Mouse (Mus musculus): ENCODE data around the gene Rtl1. TPM values are rescaled to one million over a fixed set of nuclear protein-coding genes. Genes with fewer than 3 reads are reported as not detected.
A peak's percentile ranks its signal among the peaks of the same experiment; 100 is the strongest.

The Rtl1 gene
- polyA plus RNA-seq (2015; fragmentation: Nextera tagmentation; extraction: Ambion mirVana), result 3.7 and 3.9 TPM in 2 replicates

DNA sequence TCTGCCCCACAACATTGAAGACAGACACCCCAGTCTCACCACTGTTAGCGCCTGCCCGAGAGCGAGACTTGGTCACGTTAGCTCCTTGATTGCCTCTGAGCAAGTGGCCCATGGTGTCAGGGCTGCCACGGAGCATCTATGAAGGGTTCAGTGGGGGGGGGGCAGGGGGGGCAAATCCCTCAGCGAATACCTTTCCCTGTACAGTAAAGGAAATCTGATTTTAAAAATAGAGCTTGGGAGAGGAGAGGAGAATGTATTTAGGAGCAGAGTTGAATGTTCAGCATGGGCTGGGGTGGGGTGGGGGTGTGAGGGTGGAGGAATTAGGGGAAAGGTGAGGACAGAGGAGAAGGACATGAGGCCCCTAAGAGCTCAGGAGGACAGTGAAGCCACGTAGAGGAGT is at the start of gene Rtl1:
Rtl1 (minus strand) TSS at position 101 of the 400 bp plus-strand sequence.
- no peaks in the 10 kb centered on the region for H3K9me3 ChIP-seq
- no peak for ATAC-seq (ENCODE audit: insufficient number of reproducible peaks, low FRiP score, low TSS enrichment, low read depth)
- H3K27me3 ChIP-seq, result no peaks in the 10 kb centered on the region
- WGBS, result 86% methylated on average over 7 of the region's 7 CpGs
- H3K4me2 ChIP-seq, result no peak within 1 kb of the TSS
- peaks cover 35% of the 10 kb centered on the region for H3K4me1 ChIP-seq
- no peak within 1 kb of the TSS for H3K4me3 ChIP-seq
- peaks cover 39% of the 10 kb centered on the region for H3K36me3 ChIP-seq
- H3K27ac ChIP-seq, result peak within 1 kb of the TSS; percentile 50
- H3K9ac ChIP-seq, result no peak within 1 kb of the TSS

DNA sequence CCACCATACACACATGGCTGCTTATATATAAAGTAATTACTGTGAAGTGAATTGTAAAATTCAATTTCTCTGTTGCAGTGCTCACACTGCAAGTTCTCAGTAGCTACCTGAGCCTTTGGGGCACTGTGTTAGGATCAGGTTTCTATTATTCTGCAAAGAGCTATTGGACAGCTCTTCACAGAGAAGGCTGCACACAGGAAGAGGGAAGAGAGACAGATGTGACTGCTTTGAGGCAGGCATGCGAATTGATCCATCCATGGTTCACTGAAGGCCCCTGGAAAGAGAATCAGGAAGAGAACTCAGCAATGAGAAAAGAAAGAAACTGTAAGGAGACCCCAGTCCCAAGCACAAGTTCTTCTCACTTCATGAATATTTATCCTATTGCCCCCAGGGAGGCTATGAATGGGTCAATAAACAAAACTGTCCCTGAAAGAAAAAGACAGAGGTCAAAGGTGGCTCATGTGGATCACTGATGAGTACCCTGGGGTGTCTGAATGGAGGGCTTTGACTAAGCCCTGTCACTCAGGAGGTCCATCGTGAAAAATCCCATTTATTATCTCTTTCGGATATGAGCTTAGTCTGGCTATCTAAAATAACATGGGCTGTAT is 40.5 kb upstream of the Rtl1 start:
- Histone ChIP-seq H3K4me2 (no peak overlapping the region), H3K9ac (no peak overlapping the region), H3K36me3 (0 out of 2 replicates have a peak, but pooled peaks cover 7% of the 10 kb centered on the region), H3K27me3 (no peaks in the 10 kb centered on the region), H3K27ac (no peak overlapping the region), H3K4me1 (no peaks in the 10 kb centered on the region), H3K4me3 (no peak overlapping the region), H3K9me3 (no peaks in the 10 kb centered on the region)
- no peak for ATAC-seq (ENCODE audit: insufficient number of reproducible peaks, low FRiP score, low TSS enrichment, low read depth)
- WGBS, result 70% methylated on average over 3 of the region's 3 CpGs

- no peaks in the 10 kb centered on the region for H3K9me3 ChIP-seq
- H3K4me1 ChIP-seq, result no peaks in the 10 kb centered on the region
- no peak overlapping the region for H3K4me3 ChIP-seq
- peaks cover 11% of the 10 kb centered on the region for H3K36me3 ChIP-seq
- H3K9ac ChIP-seq, result no peak overlapping the region
- no peaks in the 10 kb centered on the region for H3K27me3 ChIP-seq
- ATAC-seq (ENCODE audit: insufficient number of reproducible peaks, low FRiP score, low TSS enrichment, low read depth), result no peak
- 54% methylated on average over 3 of the region's 3 CpGs for WGBS
- H3K27ac ChIP-seq, result no peak overlapping the region
- no peak overlapping the region for H3K4me2 ChIP-seq
These were observed 31.9 kb upstream of the Rtl1 start for GRCm38 (mm10) chr12:109632035-109632434.

- H3K9me3 ChIP-seq, result no peaks in the 10 kb centered on the region
- no peaks in the 10 kb centered on the region for H3K4me1 ChIP-seq
- no peak overlapping the region for H3K4me3 ChIP-seq
- WGBS, result 94% methylated on average over 1 of the region's 1 CpGs
- H3K36me3 ChIP-seq, result peaks cover 12% of the 10 kb centered on the region
- no peak overlapping the region for H3K4me2 ChIP-seq
- H3K9ac ChIP-seq, result no peak overlapping the region
- ATAC-seq (ENCODE audit: insufficient number of reproducible peaks, low FRiP score, low TSS enrichment, low read depth), result no peak
- no peak overlapping the region for H3K27ac ChIP-seq
- H3K27me3 ChIP-seq, result no peaks in the 10 kb centered on the region
These were observed 28.8 kb upstream of the Rtl1 start for GRCm38 (mm10) chr12:109628887-109629286.

GRCm38 (mm10) chr12:109626910-109627309 is 26.8 kb upstream of the Rtl1 start:
- no peaks in the 10 kb centered on the region for H3K4me1 ChIP-seq
- no peak overlapping the region for H3K9ac ChIP-seq
- WGBS, result 89% methylated on average over 5 of the region's 5 CpGs
- H3K27ac ChIP-seq, result no peak overlapping the region
- no peak overlapping the region for H3K4me2 ChIP-seq
- no peak overlapping the region for H3K4me3 ChIP-seq
- no peaks in the 10 kb centered on the region for H3K27me3 ChIP-seq
- H3K36me3 ChIP-seq, result peaks cover 12% of the 10 kb centered on the region
- no peak for ATAC-seq (ENCODE audit: insufficient number of reproducible peaks, low FRiP score, low TSS enrichment, low read depth)
- no peaks in the 10 kb centered on the region for H3K9me3 ChIP-seq

DNA sequence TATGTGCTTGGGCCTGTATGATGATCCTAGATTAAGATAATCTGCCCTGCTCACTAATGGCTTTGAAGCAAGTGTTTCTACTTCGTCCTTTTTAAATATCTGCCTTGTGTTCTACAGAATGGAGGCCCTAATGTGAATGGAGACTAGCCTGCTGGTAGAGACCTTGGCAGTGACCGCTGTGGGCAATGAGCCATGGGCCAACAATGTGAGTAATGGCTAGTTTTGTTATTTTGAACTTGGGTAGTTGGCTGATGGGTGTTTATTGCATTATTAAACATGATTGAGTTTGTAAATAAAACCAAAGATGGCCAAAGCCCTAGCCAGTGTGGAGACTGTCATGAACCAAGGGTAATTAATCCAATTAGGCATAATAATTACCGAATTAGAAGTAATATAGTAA is 20.1 kb upstream of the Rtl1 start:
- no peak overlapping the region for H3K4me2 ChIP-seq
- H3K27ac ChIP-seq, result no peak overlapping the region
- no peak for ATAC-seq (ENCODE audit: insufficient number of reproducible peaks, low FRiP score, low TSS enrichment, low read depth)
- no peak overlapping the region for H3K4me3 ChIP-seq
- no peaks in the 10 kb centered on the region for H3K9me3 ChIP-seq
- WGBS, result 91% methylated on average over 3 of the region's 3 CpGs
- peaks cover 24% of the 10 kb centered on the region for H3K36me3 ChIP-seq
- no peaks in the 10 kb centered on the region for H3K27me3 ChIP-seq
- 0 out of 2 replicates have a peak, but pooled peaks cover 5% of the 10 kb centered on the region for H3K4me1 ChIP-seq
- no peak overlapping the region for H3K9ac ChIP-seq

DNA sequence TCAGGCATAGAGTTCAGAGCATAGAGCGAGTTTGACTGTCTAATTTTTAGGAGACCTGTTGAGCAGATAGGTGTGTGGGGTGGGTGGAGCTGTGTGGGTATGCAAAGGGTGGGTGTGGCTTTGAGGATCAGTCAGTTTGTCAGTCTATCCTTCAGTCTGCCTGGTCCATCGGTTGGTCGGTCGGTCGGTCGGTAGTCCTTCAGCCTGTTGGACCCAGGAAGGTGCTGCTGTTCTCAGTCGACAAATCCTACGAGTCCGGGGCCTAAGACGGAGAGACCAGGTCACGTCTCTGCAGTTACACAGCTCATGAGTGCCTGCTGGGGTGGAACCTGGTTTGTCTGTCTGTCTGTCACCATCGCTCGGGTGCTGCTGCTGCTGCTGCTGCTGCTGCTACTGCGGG is 17.9 kb upstream of the Rtl1 start:
- WGBS, result 90% methylated on average over 14 of the region's 14 CpGs
- ATAC-seq (ENCODE audit: insufficient number of reproducible peaks, low FRiP score, low TSS enrichment, low read depth), result no peak
- Histone ChIP-seq H3K4me3 (no peak overlapping the region), H3K27ac (no peak overlapping the region), H3K9me3 (no peaks in the 10 kb centered on the region), H3K9ac (no peak overlapping the region), H3K36me3 (peaks cover 29% of the 10 kb centered on the region), H3K27me3 (peaks cover 3% of the 10 kb centered on the region; the same call in 1 of the 2 replicates), H3K4me2 (no peak overlapping the region), H3K4me1 (0 out of 2 replicates have a peak, but pooled peaks cover 9% of the 10 kb centered on the region)

DNA sequence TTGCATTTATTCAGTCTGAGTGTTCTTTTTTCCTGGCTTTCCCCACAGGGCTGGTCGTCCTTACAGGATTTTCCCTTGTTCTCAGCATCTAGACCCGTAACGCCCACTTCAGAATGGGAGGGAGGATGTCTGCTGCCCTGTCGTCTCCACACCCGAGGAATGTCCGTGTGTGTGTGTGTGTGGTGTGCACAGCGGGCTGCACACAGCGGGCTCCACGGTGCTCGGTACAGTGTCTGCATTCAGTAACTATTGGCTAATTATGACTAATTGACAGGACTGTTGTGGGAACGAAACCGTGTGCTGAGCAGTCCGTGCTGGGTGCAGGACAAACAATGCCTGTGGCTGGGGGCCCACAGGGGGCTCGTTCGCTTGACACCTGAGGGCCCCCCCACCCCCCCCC is 17.0 kb upstream of the Rtl1 start:
- 41% methylated on average over 15 of the region's 15 CpGs for WGBS
- Histone ChIP-seq H3K9ac (no peak overlapping the region), H3K27ac (no peak overlapping the region), H3K4me1 (0 out of 2 replicates have a peak, but pooled peaks cover 12% of the 10 kb centered on the region), H3K4me3 (no peak overlapping the region), H3K36me3 (peaks cover 33% of the 10 kb centered on the region), H3K9me3 (no peaks in the 10 kb centered on the region), H3K4me2 (no peak overlapping the region), H3K27me3 (peaks cover 8% of the 10 kb centered on the region; the same call in 1 of the 2 replicates)
- peak; percentile 27; the same call in 1 of the 2 replicates for ATAC-seq (ENCODE audit: insufficient number of reproducible peaks, low FRiP score, low TSS enrichment, low read depth)

GRCm38 (mm10) chr12:109615371-109615770 is 15.2 kb upstream of the Rtl1 start:
- Histone ChIP-seq H3K36me3 (peaks cover 46% of the 10 kb centered on the region), H3K4me2 (no peak overlapping the region), H3K9ac (0 out of 2 replicates have a peak overlapping the region, but pooled peaks have one; percentile 4), H3K27me3 (peaks cover 13% of the 10 kb centered on the region; the same call in 1 of the 2 replicates), H3K27ac (no peak overlapping the region), H3K9me3 (no peaks in the 10 kb centered on the region), H3K4me1 (0 out of 2 replicates have a peak, but pooled peaks cover 12% of the 10 kb centered on the region), H3K4me3 (no peak overlapping the region)
- 65% methylated on average over 8 of the region's 8 CpGs for WGBS
- no peak for ATAC-seq (ENCODE audit: insufficient number of reproducible peaks, low FRiP score, low TSS enrichment, low read depth)

DNA sequence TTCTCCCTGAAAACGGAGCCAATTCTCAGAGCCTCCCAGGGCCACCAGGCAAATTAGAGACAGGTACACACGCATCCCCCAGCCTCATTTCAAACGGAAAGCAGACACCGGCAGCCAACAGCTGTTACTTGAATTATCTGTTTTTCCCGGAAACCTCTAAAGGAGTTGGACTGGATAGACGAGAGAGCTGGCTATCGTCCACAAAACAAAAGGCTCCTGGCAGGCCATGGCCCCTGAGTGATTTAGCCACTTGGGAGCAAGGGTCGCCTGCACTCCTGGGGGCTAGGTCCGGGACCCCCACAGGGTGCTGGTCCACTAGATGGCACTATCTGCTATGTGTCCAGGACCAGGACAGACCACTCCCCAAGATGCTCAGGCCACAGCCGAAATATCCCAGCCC is 14.3 kb upstream of the Rtl1 start:
- Histone ChIP-seq H3K4me3 (no peak overlapping the region), H3K4me2 (no peak overlapping the region), H3K36me3 (peaks cover 50% of the 10 kb centered on the region), H3K4me1 (0 out of 2 replicates have a peak, but pooled peaks cover 12% of the 10 kb centered on the region), H3K27ac (peak overlapping the region; percentile 5; the same call in 1 of the 2 replicates), H3K9me3 (no peaks in the 10 kb centered on the region), H3K9ac (no peak overlapping the region), H3K27me3 (peaks cover 13% of the 10 kb centered on the region; the same call in 1 of the 2 replicates)
- 25% methylated on average over 10 of the region's 10 CpGs for WGBS
- no peak for ATAC-seq (ENCODE audit: insufficient number of reproducible peaks, low FRiP score, low TSS enrichment, low read depth)

GRCm38 (mm10) chr12:109612392-109613385 is 12.6 kb upstream of the Rtl1 start:
- Histone ChIP-seq H3K4me1 (peaks cover 23% of the 10 kb centered on the region), H3K27me3 (peaks cover 13% of the 10 kb centered on the region; the same call in 1 of the 2 replicates), H3K4me3 (peak overlapping the region; percentile 17; the same call in 1 of the 2 replicates), H3K9me3 (no peaks in the 10 kb centered on the region), H3K9ac (no peak overlapping the region), H3K4me2 (peak overlapping the region; percentile 43), H3K36me3 (peaks cover 54% of the 10 kb centered on the region), H3K27ac (no peak overlapping the region)
- ATAC-seq (ENCODE audit: insufficient number of reproducible peaks, low FRiP score, low TSS enrichment, low read depth), result no peak
- 43% methylated on average over 34 of the region's 34 CpGs for WGBS

Data from limb, embryonic 15.5 days (tissue).